Mouse (Mus musculus): Measurements from ENCODE around the gene Vmn1r172.
"Not testable (repeated sequence)": the region's sequence is repeated elsewhere in the genome, so short reads cannot be mapped to it uniquely, and the experiment has no call there.

GRCm38 (mm10) chr7:23700403-23700802 is 42.3 kb downstream of the Vmn1r172 start, which contains the start of gene Vmn1r173:
- TF ChIP-seq POLR2A (IDR thresholded peaks at IDR 0.05; ENCODE audit: borderline replicate concordance, extremely low read depth, low read depth, low read length); CTCF (IDR thresholded peaks at IDR 0.05; ENCODE audit: insufficient read depth, low read length): not testable (repeated sequence)

All from lung, adult 2 months (tissue).